Mouse (Mus musculus) midbrain, postnatal 0 days (tissue): ENCODE measurements around the gene Rftn1. TPM values are rescaled to one million over a fixed set of nuclear protein-coding genes. Genes with fewer than 3 reads are reported as not detected.

ENCODE experiments used
- ATAC-seq: fragments of 200-750 bp; cut with Nextera tagmentation; 2 replicates; pipeline ENCODE4 v1.8.0; 2017; ENCODE audit warnings: moderate number of reproducible peaks, mild to moderate bottlenecking, moderate TSS enrichment, moderate library complexity; ENCODE audit not compliant: low FRiP score
- DNase-seq: peaks from one replicate; pipeline ENCODE4 v3.0.0-alpha.2; 2015; ENCODE audit warnings: low spot score
- H3K27ac ChIP-seq: fragments of 300-500 bp; sonication (generic); 2 replicates; pipeline ENCODE4 v1.5.1; 2014; ENCODE audit warnings: low read depth, mild to moderate bottlenecking, low read length, mixed read lengths
- H3K27me3 ChIP-seq: fragments of 300-500 bp; sonication (generic); 2 replicates; pipeline ENCODE4 v1.6.1; 2014; ENCODE audit warnings: low read length, control low read depth, mixed read lengths; ENCODE audit not compliant: insufficient read depth
- H3K36me3 ChIP-seq: fragments of 300-500 bp; sonication (generic); 2 replicates; pipeline ENCODE4 v1.6.1; 2014; ENCODE audit warnings: low read length, control low read depth, mixed read lengths; ENCODE audit not compliant: insufficient read depth
- H3K4me1 ChIP-seq: fragments of 300-500 bp; sonication (generic); 2 replicates; pipeline ENCODE4 v1.6.1; 2014; ENCODE audit warnings: mild to moderate bottlenecking, control low read depth, antibody characterized with exemption, low read length, mixed read lengths; ENCODE audit not compliant: insufficient read depth
- H3K4me2 ChIP-seq: fragments of 300-500 bp; sonication (generic); 2 replicates; pipeline ENCODE4 v1.6.1; 2014; ENCODE audit warnings: low read depth, mild to moderate bottlenecking, low read length, mixed read lengths; ENCODE audit not compliant: poor library complexity, severe bottlenecking
- H3K4me3 ChIP-seq: fragments of 300-500 bp; sonication (generic); 2 replicates; pipeline ENCODE4 v1.5.1; 2014; ENCODE audit warnings: low read depth, mild to moderate bottlenecking, low read length, moderate library complexity
- H3K9ac ChIP-seq: fragments of 300-500 bp; sonication (generic); replicated peaks from 2 replicates; pipeline ENCODE4 v1.6.1; 2014; ENCODE audit warnings: mild to moderate bottlenecking, low read length, moderate library complexity, mixed read lengths; ENCODE audit not compliant: poor library complexity, severe bottlenecking
- H3K9me3 ChIP-seq: fragments of 300-500 bp; sonication (generic); 2 replicates; pipeline ENCODE4 v1.6.1; 2016; ENCODE audit warnings: low read length, control low read depth
- CTCF ChIP-seq: IDR thresholded peaks from 2 replicates; pipeline ENCODE4 v1.5.1; 2016; ENCODE audit warnings: antibody characterized with exemption, mild to moderate bottlenecking
- WGBS: fragments of 180-500 bp; shearing (Covaris S2); extraction: QIAGEN DNeasy Blood & Tissue Kit; methylation state at CpG from one replicate; pipeline ENCODE4 v1.1.7; 2014; 5-methylcytosine and 5-hydroxymethylcytosine counted together
- polyA plus RNA-seq: library from polyadenylated mRNA; unstranded; fragments of >200 nt; fragmentation: Nextera tagmentation; extraction: Ambion mirVana; gene quantifications from 2 replicates; pipeline ENCODE4 v1.2.1, GENCODE M21; 2015
- total RNA-seq: library from RNA; depleted of rRNA; stranded (reverse); fragments of >200 nt; gene quantifications from 2 replicates; pipeline ENCODE4 v1.2.3, GENCODE M21; 2014

Rftn1 gene
- total and polyA plus RNA-seq, 2 experiments from 2014 or later, result 28.2 to 46.4 TPM

GRCm38 (mm10) chr17:50143354-50143753 lies 47.1 kb downstream of the Rftn1 start:
- Histone ChIP-seq H3K27ac (no peak overlapping the region), H3K9ac (no peak overlapping the region), H3K4me2 (no peak overlapping the region), H3K4me3 (no peak overlapping the region), H3K9me3 (no peaks in the 10 kb centered on the region), H3K4me1 (no peaks in the 10 kb centered on the region), H3K27me3 (no peaks in the 10 kb centered on the region), H3K36me3 (no peaks in the 10 kb centered on the region)
- ATAC-seq (no peak), DNase-seq (no peak)
- TF ChIP-seq CTCF, result no peak
- 88% methylated on average over 10 of the region's 10 CpGs for WGBS

GRCm38 (mm10) chr17:50142553-50142952 lies 47.9 kb downstream of the Rftn1 start:
- Histone ChIP-seq H3K4me3 (no peak overlapping the region), H3K36me3 (no peaks in the 10 kb centered on the region), H3K27ac (no peak overlapping the region), H3K9me3 (no peaks in the 10 kb centered on the region), H3K9ac (no peak overlapping the region), H3K27me3 (no peaks in the 10 kb centered on the region), H3K4me1 (no peaks in the 10 kb centered on the region), H3K4me2 (no peak overlapping the region)
- no peak for TF ChIP-seq CTCF
- DNase-seq, result no peak
- 77% methylated on average over 8 of the region's 8 CpGs for WGBS
- no peak for ATAC-seq

- ATAC-seq, result no peak
- H3K36me3 ChIP-seq, result no peaks in the 10 kb centered on the region
These were observed 48.3 kb downstream of the Rftn1 start for GRCm38 (mm10) chr17:50142151-50142550.

GRCm38 (mm10) chr17:50136060-50136459 lies 54.4 kb downstream of the Rftn1 start:
- DNase-seq (no peak), ATAC-seq (no peak)
- TF ChIP-seq CTCF, result no peak
- H3K9me3 ChIP-seq, result no peaks in the 10 kb centered on the region
- no peak overlapping the region for H3K9ac ChIP-seq
- no peak overlapping the region for H3K4me2 ChIP-seq
- H3K27ac ChIP-seq, result no peak overlapping the region
- 76% methylated on average over 9 of the region's 9 CpGs for WGBS
- H3K4me1 ChIP-seq, result no peaks in the 10 kb centered on the region
- no peak overlapping the region for H3K4me3 ChIP-seq
- no peaks in the 10 kb centered on the region for H3K36me3 ChIP-seq
- H3K27me3 ChIP-seq, result no peaks in the 10 kb centered on the region

More at GRCm38 (mm10) chr17:50142151-50142550, 48.3 kb downstream of the Rftn1 start:
- no peak for DNase-seq
- no peak overlapping the region for H3K4me2 ChIP-seq
- TF ChIP-seq CTCF, result no peak
- H3K9me3 ChIP-seq, result no peaks in the 10 kb centered on the region
- 79% methylated on average over 7 of the region's 7 CpGs for WGBS
- H3K27me3 ChIP-seq, result no peaks in the 10 kb centered on the region
- no peak overlapping the region for H3K9ac ChIP-seq
- no peaks in the 10 kb centered on the region for H3K4me1 ChIP-seq
- no peak overlapping the region for H3K27ac ChIP-seq
- H3K4me3 ChIP-seq, result no peak overlapping the region

- Histone ChIP-seq H3K27ac (no peak overlapping the region), H3K9ac (no peak overlapping the region), H3K9me3 (no peaks in the 10 kb centered on the region), H3K4me1 (no peaks in the 10 kb centered on the region), H3K27me3 (no peaks in the 10 kb centered on the region), H3K36me3 (no peaks in the 10 kb centered on the region), H3K4me2 (no peak overlapping the region), H3K4me3 (no peak overlapping the region)
- ATAC-seq (no peak), DNase-seq (no peak)
- WGBS, result 86% methylated on average over 10 of the region's 10 CpGs
- TF ChIP-seq CTCF, result no peak
These were observed 55.0 kb downstream of the Rftn1 start for GRCm38 (mm10) chr17:50135466-50135865.

- ATAC-seq (no peak), DNase-seq (no peak)
- Histone ChIP-seq H3K9ac (no peak overlapping the region), H3K36me3 (no peaks in the 10 kb centered on the region), H3K27me3 (no peaks in the 10 kb centered on the region), H3K9me3 (no peaks in the 10 kb centered on the region), H3K27ac (no peak overlapping the region), H3K4me1 (no peaks in the 10 kb centered on the region), H3K4me2 (no peak overlapping the region), H3K4me3 (no peak overlapping the region)
- 76% methylated on average over 4 of the region's 4 CpGs for WGBS
- TF ChIP-seq CTCF, result no peak
These were observed 58.8 kb downstream of the Rftn1 start for GRCm38 (mm10) chr17:50131698-50132097.
